Mouse (Mus musculus) liver, adult 2 months (tissue): ENCODE measurements around the gene Tdgf1. TPM values are rescaled to one million over a fixed set of nuclear protein-coding genes. Genes with fewer than 3 reads are reported as not detected.

Experiments used
- DNase-seq: peaks from one replicate; pipeline ENCODE4 v3.0.0-alpha.2; 2011; ENCODE audit warnings: low read depth, low spot score; ENCODE audit errors: extremely low read depth
- H3K27ac ChIP-seq: fragments of 200-500 bp; replicated peaks from 2 replicates; pipeline ENCODE4 v1.5.1; 2012; ENCODE audit warnings: low read depth, mild to moderate bottlenecking, control low read depth, inconsistent platforms, low read length; ENCODE audit not compliant: insufficient read depth
- H3K27me3 ChIP-seq: fragments of 200-500 bp; 2 replicates; pipeline ENCODE4 v1.6.1; 2012; ENCODE audit warnings: mild to moderate bottlenecking, moderate library complexity, low read length, inconsistent platforms; ENCODE audit not compliant: control insufficient read depth, insufficient read depth
- H3K36me3 ChIP-seq: fragments of 200-500 bp; 2 replicates; pipeline ENCODE4 v1.6.1; 2012; ENCODE audit warnings: low read length, inconsistent platforms; ENCODE audit not compliant: control insufficient read depth, insufficient read depth
- H3K4me1 ChIP-seq: fragments of 200-500 bp; 2 replicates; pipeline ENCODE4 v1.6.1; 2011; ENCODE audit warnings: low read length; ENCODE audit not compliant: control insufficient read depth, insufficient read depth
- H3K4me3 ChIP-seq: fragments of 200-500 bp; 2 replicates; pipeline ENCODE4 v1.5.1; 2011; ENCODE audit warnings: low read depth, mild to moderate bottlenecking, control low read depth, low read length, moderate library complexity; ENCODE audit not compliant: insufficient read depth
- H3K79me2 ChIP-seq: fragments of 200-500 bp; 2 replicates; pipeline ENCODE4 v1.6.1; 2012; ENCODE audit warnings: inconsistent platforms, mild to moderate bottlenecking, low read length, moderate library complexity; ENCODE audit not compliant: control insufficient read depth, insufficient read depth
- H3K9ac ChIP-seq: fragments of 200-500 bp; 2 replicates; pipeline ENCODE4 v1.6.1; 2012; ENCODE audit warnings: low read depth, mild to moderate bottlenecking, control low read depth, inconsistent platforms, low read length
- CTCF ChIP-seq: fragments of 200-500 bp; IDR thresholded peaks from 2 replicates; pipeline ENCODE4 v1.5.1; 2011; ENCODE audit warnings: low read depth, low read length, control low read depth
- POLR2A ChIP-seq: fragments of 200-500 bp; IDR thresholded peaks from 2 replicates; pipeline ENCODE4 v1.6.1; 2011; ENCODE audit warnings: low read length, control low read depth; ENCODE audit not compliant: insufficient read depth; ENCODE audit errors: extremely low read depth
- WGBS: fragments of 180-500 bp; shearing (Covaris S2); methylation state at CpG from one replicate; pipeline ENCODE4 v1.1.7; 2018; 5-methylcytosine and 5-hydroxymethylcytosine counted together
- polyA plus RNA-seq: library from polyadenylated mRNA; depleted of rRNA; stranded (reverse); fragments of >200 nt; gene quantifications from 2 replicates; pipeline ENCODE4 v1.2.3, GENCODE M21; 2012; rRNA removed
- total RNA-seq: library from RNA; depleted of rRNA; stranded (reverse); fragments of >200 nt; gene quantifications from 2 replicates; pipeline ENCODE4 v1.2.3, GENCODE M21; 2014; rRNA removed

Tdgf1 gene
- total and polyA plus RNA-seq, 2 experiments: not detected

DNA sequence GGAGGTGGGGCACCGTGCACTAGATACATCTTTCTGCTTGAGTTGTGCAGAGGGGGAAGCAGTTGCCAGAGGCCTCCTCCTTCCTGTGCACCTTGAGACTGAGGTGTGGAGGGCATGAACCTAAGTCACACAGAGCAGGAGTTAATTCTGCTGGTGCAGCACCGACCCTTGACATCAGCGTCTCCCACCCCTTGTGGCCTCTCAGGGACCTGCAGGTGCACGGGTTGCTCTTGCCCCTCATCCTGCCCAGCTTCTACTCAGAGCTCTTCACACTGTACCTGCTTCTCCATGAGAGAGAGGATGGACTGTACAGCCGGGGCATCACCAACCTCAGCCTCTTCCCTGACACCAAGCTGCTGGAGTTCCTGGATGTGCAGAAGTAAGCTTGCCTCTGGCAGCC is 50.5 kb downstream of the Tdgf1 start:
- TF ChIP-seq POLR2A: no peak
- no peak for TF ChIP-seq CTCF
- Histone ChIP-seq H3K79me2 (no peaks in the 10 kb centered on the region), H3K27me3 (no peaks in the 10 kb centered on the region), H3K4me3 (no peak overlapping the region), H3K27ac (no peak overlapping the region), H3K9ac (no peak overlapping the region), H3K36me3 (peaks cover 14% of the 10 kb centered on the region; the same call in 1 of the 2 replicates), H3K4me1 (no peaks in the 10 kb centered on the region)
- no peak for DNase-seq
- WGBS: 84% methylated on average over 5 of the region's 5 CpGs

DNA sequence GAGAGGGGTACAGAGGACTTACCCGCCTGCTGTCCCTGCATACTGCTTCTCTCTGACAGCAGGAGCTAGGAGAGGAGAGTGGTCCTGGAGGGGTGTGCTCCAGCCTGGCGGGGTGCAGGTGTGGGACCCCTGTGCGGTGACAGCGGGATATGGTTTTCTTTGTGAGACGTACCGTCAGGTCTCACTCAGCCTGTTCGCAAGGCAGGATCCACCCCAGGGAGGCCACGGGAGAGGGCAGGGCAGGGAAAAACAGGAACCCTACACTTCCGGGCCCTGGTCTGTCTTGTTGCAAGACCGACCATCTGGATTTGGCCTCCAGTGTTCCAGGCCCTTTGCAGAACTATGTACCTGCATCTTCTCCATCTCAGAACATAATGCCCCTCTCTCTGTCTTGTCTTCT is 52.5 kb downstream of the Tdgf1 start:
- 83% methylated on average over 10 of the region's 10 CpGs for WGBS
- peaks cover 14% of the 10 kb centered on the region; the same call in 1 of the 2 replicates for H3K36me3 ChIP-seq
- no peak overlapping the region for H3K27ac ChIP-seq
- no peak overlapping the region for H3K9ac ChIP-seq
- peak overlapping the region; percentile 36; the same call in 1 of the 2 replicates for H3K4me3 ChIP-seq
- DNase-seq: no peak
- H3K79me2 ChIP-seq: no peaks in the 10 kb centered on the region
- H3K27me3 ChIP-seq: no peaks in the 10 kb centered on the region
- H3K4me1 ChIP-seq: peaks cover 5% of the 10 kb centered on the region
- TF ChIP-seq CTCF (no peak), POLR2A (no peak)

DNA sequence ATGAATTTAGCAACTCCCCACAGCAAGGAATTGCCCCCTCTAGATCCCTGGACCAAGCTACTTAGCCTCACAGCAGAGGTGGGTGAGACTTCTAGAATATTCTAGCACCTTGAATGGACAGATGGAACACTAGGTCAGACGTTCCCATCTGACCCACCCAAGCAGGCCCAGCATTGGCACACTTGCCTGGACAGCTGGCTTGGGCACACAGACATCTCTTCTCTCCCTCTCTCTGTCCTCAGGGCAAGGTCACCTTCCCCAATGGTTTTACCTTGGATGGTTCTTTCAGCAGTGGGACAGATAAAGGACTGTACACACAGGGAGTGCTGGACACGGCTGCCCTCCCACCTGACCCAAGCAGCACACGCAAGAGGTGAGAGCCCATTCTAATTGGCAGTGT is 53.4 kb downstream of the Tdgf1 start:
- 90% methylated on average over 3 of the region's 3 CpGs for WGBS

DNA sequence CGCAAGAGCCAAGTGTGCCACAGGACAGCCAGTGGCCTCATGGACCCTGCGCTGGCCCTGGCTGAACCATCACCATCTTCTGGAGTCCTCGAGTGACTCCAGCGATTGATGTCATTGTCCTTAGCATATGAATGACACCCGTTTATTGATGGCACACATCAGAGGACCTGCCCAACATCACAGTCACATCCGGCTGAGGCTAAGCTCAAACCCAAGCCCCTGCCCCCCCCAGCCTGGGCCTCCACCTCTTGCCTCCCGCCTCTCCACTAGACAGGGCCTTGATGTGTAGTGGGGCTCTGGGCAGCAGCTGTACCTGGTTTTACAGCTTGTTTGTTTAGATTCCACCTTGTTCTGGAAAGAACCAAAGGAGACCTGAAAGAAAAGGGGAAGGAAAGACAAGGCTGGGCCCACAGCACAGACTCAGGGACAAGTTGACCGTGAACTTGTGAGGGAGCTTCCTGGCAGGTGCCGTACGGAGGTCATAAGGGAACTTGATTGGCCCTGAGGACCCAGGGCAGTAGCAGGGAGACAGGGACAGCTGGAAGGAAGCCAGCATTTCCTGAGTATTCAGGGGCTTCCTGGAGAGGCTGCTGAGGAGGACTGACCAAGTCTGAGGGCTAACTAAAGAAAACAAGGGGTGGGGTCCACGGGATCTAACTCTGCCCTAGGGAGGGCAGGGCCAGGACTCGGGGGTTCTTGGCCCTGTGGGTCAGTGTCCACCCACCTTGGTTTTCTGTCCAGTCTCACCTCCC is 54.7 kb downstream of the Tdgf1 start:
- peaks cover 11% of the 10 kb centered on the region; the same call in 1 of the 2 replicates for H3K36me3 ChIP-seq
- TF ChIP-seq POLR2A (no peak), CTCF (no peak)
- no peaks in the 10 kb centered on the region for H3K79me2 ChIP-seq
- WGBS: 61% methylated on average over 12 of the region's 12 CpGs
- peak; percentile 49 for DNase-seq
- H3K27ac ChIP-seq: no peak overlapping the region
- H3K27me3 ChIP-seq: no peaks in the 10 kb centered on the region
- H3K4me1 ChIP-seq: peaks cover 7% of the 10 kb centered on the region
- H3K4me3 ChIP-seq: no peak overlapping the region
- H3K9ac ChIP-seq: no peak overlapping the region

More for the DNA sequence above, 53.4 kb downstream of the Tdgf1 start:
- Histone ChIP-seq H3K79me2 (no peaks in the 10 kb centered on the region), H3K36me3 (peaks cover 14% of the 10 kb centered on the region; the same call in 1 of the 2 replicates), H3K4me1 (peaks cover 5% of the 10 kb centered on the region), H3K27me3 (no peaks in the 10 kb centered on the region), H3K9ac (no peak overlapping the region), H3K4me3 (no peak overlapping the region), H3K27ac (no peak overlapping the region)
- DNase-seq: no peak
- TF ChIP-seq POLR2A (no peak), CTCF (no peak)

DNA sequence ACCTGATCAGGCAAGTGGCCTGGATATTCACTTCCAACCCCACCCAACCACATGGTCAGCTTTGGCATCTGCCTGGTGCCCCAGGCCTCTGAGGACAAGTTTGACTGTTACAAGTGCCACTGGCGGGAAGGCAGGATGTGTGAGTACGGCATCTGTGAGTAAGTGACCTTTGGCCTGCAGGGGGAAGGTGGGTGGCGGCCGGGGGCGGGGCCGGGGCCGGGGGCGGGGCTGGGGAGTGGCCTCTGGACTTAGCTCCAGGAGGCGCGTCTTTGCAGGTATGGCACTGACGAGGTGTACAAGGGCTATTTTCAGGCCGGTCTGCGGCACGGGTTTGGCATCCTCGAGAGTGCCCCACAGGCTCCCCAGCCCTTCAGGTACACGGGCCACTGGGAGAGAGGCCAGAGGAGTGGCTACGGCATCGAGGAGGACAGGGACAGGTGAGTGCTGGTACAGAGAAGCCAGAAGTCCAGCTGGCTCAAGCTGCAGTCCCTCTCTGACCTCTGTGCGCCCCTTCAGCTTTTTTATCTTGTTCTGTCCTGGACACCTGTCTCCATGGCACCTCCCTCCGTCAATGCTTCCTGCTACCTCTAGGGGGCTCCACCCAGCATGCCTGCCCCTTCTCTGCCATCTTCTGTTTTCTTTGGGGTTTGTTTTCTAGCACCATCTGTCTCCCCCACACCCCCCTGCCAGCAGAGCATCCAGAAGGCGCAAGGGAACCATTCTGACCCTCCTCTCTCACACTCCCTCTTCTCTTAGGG is 55.8 kb downstream of the Tdgf1 start:
- H3K79me2 ChIP-seq: no peaks in the 10 kb centered on the region
- H3K27ac ChIP-seq: peak overlapping the region; percentile 47
- WGBS: 15% methylated on average over 21 of the region's 21 CpGs

More for the DNA sequence above, 55.8 kb downstream of the Tdgf1 start:
- peak overlapping the region; percentile 13; the same call in 1 of the 2 replicates for H3K4me3 ChIP-seq
- H3K27me3 ChIP-seq: no peaks in the 10 kb centered on the region
- H3K9ac ChIP-seq: peak overlapping the region; percentile 47; the same call in 1 of the 2 replicates
- H3K4me1 ChIP-seq: peaks cover 7% of the 10 kb centered on the region
- peak; percentile 67 for TF ChIP-seq CTCF
- no peak for TF ChIP-seq POLR2A
- DNase-seq: peak; percentile 77
- H3K36me3 ChIP-seq: peaks cover 10% of the 10 kb centered on the region; the same call in 1 of the 2 replicates

Other genes with a start within 250 kb of the Tdgf1 start
- 0.55 and 0.94 TPM in 2 replicates for gene Myl3, start 204.3 kb downstream of the Tdgf1 start, total RNA-seq
- gene Myl3, start 204.3 kb downstream of the Tdgf1 start, polyA plus RNA-seq: 0.25 TPM in 1 of 2 replicates, not detected in the other
- 7.4 and 11.0 TPM in 2 replicates for gene Pth1r, start 199.0 kb downstream of the Tdgf1 start, total RNA-seq
- 24.4 and 28.1 TPM in 2 replicates for gene Pth1r, start 199.0 kb downstream of the Tdgf1 start, polyA plus RNA-seq
- not detected in 2 replicates for gene Prss42, start 148.0 kb downstream of the Tdgf1 start, total RNA-seq
- not detected in 2 replicates for gene Prss42, start 148.0 kb downstream of the Tdgf1 start, polyA plus RNA-seq
- not detected in 2 replicates for gene Prss44, start 132.2 kb downstream of the Tdgf1 start, total RNA-seq
- not detected in 2 replicates for gene Prss44, start 132.2 kb downstream of the Tdgf1 start, polyA plus RNA-seq
- gene Prss43, start 119.5 kb downstream of the Tdgf1 start, total RNA-seq: not detected in 2 replicates
- not detected in 2 replicates for gene Prss43, start 119.5 kb downstream of the Tdgf1 start, polyA plus RNA-seq
- gene Prss45, start 111.6 kb downstream of the Tdgf1 start, total RNA-seq: not detected in 2 replicates
- not detected in 2 replicates for gene Prss45, start 111.6 kb downstream of the Tdgf1 start, polyA plus RNA-seq
- not detected in 2 replicates for gene Prss46, start 101.7 kb downstream of the Tdgf1 start, total RNA-seq
- not detected in 2 replicates for gene Prss46, start 101.7 kb downstream of the Tdgf1 start, polyA plus RNA-seq
- not detected in 2 replicates for gene Prss50, start 88.2 kb downstream of the Tdgf1 start, total RNA-seq
- not detected in 2 replicates for gene Prss50, start 88.2 kb downstream of the Tdgf1 start, polyA plus RNA-seq
- 8.0 and 16.8 TPM in 2 replicates for gene Als2cl, start 66.3 kb downstream of the Tdgf1 start, total RNA-seq
- 29.1 and 45.5 TPM in 2 replicates for gene Als2cl, start 66.3 kb downstream of the Tdgf1 start, polyA plus RNA-seq
- 4.4 and 5.5 TPM in 2 replicates for gene Tmie, start 66.0 kb downstream of the Tdgf1 start, total RNA-seq
- 13.1 and 20.8 TPM in 2 replicates for gene Tmie, start 66.0 kb downstream of the Tdgf1 start, polyA plus RNA-seq
- not detected in 2 replicates for gene Fam240a, start 29.3 kb downstream of the Tdgf1 start, total RNA-seq
- gene Fam240a, start 29.3 kb downstream of the Tdgf1 start, polyA plus RNA-seq: not detected in 2 replicates
- gene Lrrc2, start 5.4 kb upstream of the Tdgf1 start, total RNA-seq: 0.46 TPM in 1 of 2 replicates, not detected in the other
- gene Lrrc2, start 5.4 kb upstream of the Tdgf1 start, polyA plus RNA-seq: not detected in 2 replicates
- 14.5 and 19.8 TPM in 2 replicates for gene Rtp3, start 44.4 kb upstream of the Tdgf1 start, total RNA-seq
- gene Rtp3, start 44.4 kb upstream of the Tdgf1 start, polyA plus RNA-seq: 57.5 and 61.0 TPM in 2 replicates
- 0.37 and 0.47 TPM in 2 replicates for gene Ltf, start 73.1 kb upstream of the Tdgf1 start, total RNA-seq
- 0.12 and 0.51 TPM in 2 replicates for gene Ltf, start 73.1 kb upstream of the Tdgf1 start, polyA plus RNA-seq
- 2.4 and 3.2 TPM in 2 replicates for gene Ccrl2, start 111.4 kb upstream of the Tdgf1 start, total RNA-seq
- gene Ccrl2, start 111.4 kb upstream of the Tdgf1 start, polyA plus RNA-seq: 1.3 and 1.8 TPM in 2 replicates
- gene Lrrfip2, start 171.4 kb upstream of the Tdgf1 start, total RNA-seq: 24.6 and 37.8 TPM in 2 replicates
- gene Lrrfip2, start 171.4 kb upstream of the Tdgf1 start, polyA plus RNA-seq: 9.3 and 9.7 TPM in 2 replicates